Mouse (Mus musculus): Measurements from ENCODE around the gene Kif26a.

- TF ChIP-seq CTCF (IDR thresholded peaks at IDR 0.05; ENCODE audit: low read depth, low read length) (no peak), POLR2A (IDR thresholded peaks at IDR 0.05; ENCODE audit: extremely low read depth, insufficient read depth, low read length) (no peak)
Observed at GRCm38 (mm10) chr12:112153597-112153996, 7.6 kb downstream of the Kif26a start.

Data from liver, adult 2 months (tissue).